8 mouse cellular contexts compared by ENCODE assay signal in the genomic region with DNA sequence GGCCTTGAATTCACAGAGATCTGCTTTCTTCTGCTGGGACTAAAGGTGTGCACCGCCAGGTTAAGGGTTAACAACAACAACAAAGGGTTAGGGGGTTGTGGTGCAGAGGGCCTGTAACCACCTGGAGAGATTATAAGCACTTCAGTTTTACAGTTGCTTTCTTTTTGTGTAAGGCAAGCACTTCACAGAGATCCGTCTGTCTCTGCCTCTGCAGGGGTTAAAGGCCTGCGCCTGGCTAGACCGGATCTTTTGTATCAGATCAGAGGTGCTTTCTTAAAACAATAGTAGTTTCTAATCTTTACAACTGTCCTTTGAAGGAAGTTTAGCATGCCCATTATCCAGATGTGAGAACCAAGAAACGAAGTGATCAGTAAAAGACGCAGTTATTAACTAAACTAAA. TPM values are rescaled to one million over a fixed set of nuclear protein-coding genes. Genes with fewer than 3 reads are reported as not detected.
DNase-seq lines count a peak whose midpoint lies in the region; ATAC-seq lines count a peak whose summit lies in the region.

No protein-coding gene starts in this region.

- no peak for DNase-seq in liver, embryonic 11.5 days (ENCODE audit: low spot score)
- peak; percentile 51 for DNase-seq in thymus, postnatal 14 days
- no peak for DNase-seq in adipocyte (ENCODE audit: low spot score)
- DNase-seq in left cerebral cortex, adult 9 months (ENCODE audit: low spot score in 2 of 2) = no peak
- no peak for DNase-seq in kidney, postnatal 36 days

- H3K9me3 ChIP-seq in megakaryocyte, embryonic 14.5 days = no peaks in the 10 kb centered on the region
- H3K9me3 ChIP-seq in liver, embryonic 11.5 days (ENCODE audit: control insufficient read depth, low read length) = no peaks in the 10 kb centered on the region

- no peak for ATAC-seq in megakaryocyte, adult 5-6 weeks (ENCODE audit: poor library complexity, severe bottlenecking)
- 0 out of 2 replicates have a peak, but pooled peaks have one; percentile 7 for ATAC-seq in erythroblast, adult 5-6 weeks (replicated peaks; ENCODE audit: low FRiP score, poor library complexity, severe bottlenecking)
- ATAC-seq in liver, embryonic 11.5 days (replicated peaks; ENCODE audit: low FRiP score) = 0 out of 2 replicates have a peak, but pooled peaks have one; percentile 9

- peaks cover 33% of the 10 kb centered on the region for H3K36me3 ChIP-seq in megakaryocyte, embryonic 14.5 days (replicated peaks; ENCODE audit: low read length)
- H3K36me3 ChIP-seq in liver, embryonic 11.5 days (ENCODE audit: control insufficient read depth, insufficient read depth, low read length) = peaks cover 2% of the 10 kb centered on the region; the same call in 1 of the 2 replicates

- 0 out of 2 replicates have a peak overlapping the region, but pooled peaks have one; percentile 75 for H3K27ac ChIP-seq in liver, embryonic 11.5 days (ENCODE audit: low read depth, low read length)

- peak overlapping the region; percentile 59; the same call in 1 of the 2 replicates for H3K9ac ChIP-seq in liver, embryonic 11.5 days (ENCODE audit: low read depth, low read length)

- peaks cover 16% of the 10 kb centered on the region for H3K4me1 ChIP-seq in megakaryocyte, embryonic 14.5 days
- H3K4me1 ChIP-seq in liver, embryonic 11.5 days (replicated peaks; ENCODE audit: control insufficient read depth, insufficient read depth, low read length) = no peaks in the 10 kb centered on the region

- 25% methylated on average over 6 of the region's 6 CpGs for WGBS in liver, embryonic 11.5 days

- peaks cover 25% of the 10 kb centered on the region for H3K27me3 ChIP-seq in megakaryocyte, embryonic 14.5 days (replicated peaks)
- no peaks in the 10 kb centered on the region; the same call in none of the 2 replicates for H3K27me3 ChIP-seq in liver, embryonic 11.5 days (replicated peaks; ENCODE audit: control insufficient read depth, insufficient read depth, low read length)

- H3K4me2 ChIP-seq in liver, embryonic 11.5 days = peak overlapping the region; percentile 61

- peak overlapping the region; percentile 89 for H3K4me3 ChIP-seq in megakaryocyte, embryonic 14.5 days (replicated peaks)
- H3K4me3 ChIP-seq in liver, embryonic 11.5 days (ENCODE audit: low read depth, low read length) = peak overlapping the region; percentile 64

RNA-seq across cellular contexts. Expression of a gene that starts 0.4 kb away (rescaled TPM):
- 38.3 and 44.1 TPM in 2 replicates for polyA plus RNA-seq in megakaryocyte, embryonic 14.5 days (2012; ENCODE audit: insufficient read depth, low replicate concordance)
- 46.8 and 63.7 TPM in 2 replicates for total RNA-seq in megakaryocyte, adult 5-6 weeks (2015)
- 28.7 and 37.4 TPM in 2 replicates for total RNA-seq in megakaryocyte, adult 5-6 weeks (2017)
- 250 and 275 TPM in 2 replicates for total RNA-seq in erythroblast, adult 5-6 weeks (2015; ENCODE audit: low replicate concordance)
- 140 and 157 TPM in 2 replicates for total RNA-seq in erythroblast, adult 5-6 weeks (2017; ENCODE audit: low replicate concordance)
- 36.5 and 41.1 TPM in 2 replicates for polyA plus RNA-seq in liver, embryonic 11.5 days (2014; fragmentation: Nextera tagmentation; extraction: Ambion mirVana)

RNA-seq across cellular contexts. Expression of a gene that starts 4.6 kb away (rescaled TPM):
- polyA plus RNA-seq in megakaryocyte, embryonic 14.5 days (2012; ENCODE audit: insufficient read depth, low replicate concordance) = 0.11 TPM in 1 of 2 replicates, not detected in the other
- total RNA-seq in megakaryocyte, adult 5-6 weeks (2015) = not detected in 2 replicates
- total RNA-seq in megakaryocyte, adult 5-6 weeks (2017) = not detected in 2 replicates
- not detected in 2 replicates for total RNA-seq in erythroblast, adult 5-6 weeks (2015; ENCODE audit: low replicate concordance)
- not detected in 2 replicates for total RNA-seq in erythroblast, adult 5-6 weeks (2017; ENCODE audit: low replicate concordance)
- not detected in 2 replicates for polyA plus RNA-seq in liver, embryonic 11.5 days (2014; fragmentation: Nextera tagmentation; extraction: Ambion mirVana)

RNA-seq across cellular contexts. Expression of a gene that starts 5.4 kb away (rescaled TPM):
- 11.0 and 35.1 TPM in 2 replicates for polyA plus RNA-seq in megakaryocyte, embryonic 14.5 days (2012; ENCODE audit: insufficient read depth, low replicate concordance)
- total RNA-seq in megakaryocyte, adult 5-6 weeks (2015) = 47.4 and 60.1 TPM in 2 replicates
- total RNA-seq in megakaryocyte, adult 5-6 weeks (2017) = 35.2 and 64.5 TPM in 2 replicates
- 11.5 and 17.3 TPM in 2 replicates for total RNA-seq in erythroblast, adult 5-6 weeks (2015; ENCODE audit: low replicate concordance)
- 15.1 and 37.6 TPM in 2 replicates for total RNA-seq in erythroblast, adult 5-6 weeks (2017; ENCODE audit: low replicate concordance)
- polyA plus RNA-seq in liver, embryonic 11.5 days (2014; fragmentation: Nextera tagmentation; extraction: Ambion mirVana) = 16.9 and 19.8 TPM in 2 replicates

RNA-seq across cellular contexts. Expression of a gene that starts 9.6 kb away (rescaled TPM):
- not detected in 2 replicates for polyA plus RNA-seq in megakaryocyte, embryonic 14.5 days (2012; ENCODE audit: insufficient read depth, low replicate concordance)
- 1.0 TPM in 1 of 2 replicates, not detected in the other for total RNA-seq in megakaryocyte, adult 5-6 weeks (2015)
- not detected in 2 replicates for total RNA-seq in megakaryocyte, adult 5-6 weeks (2017)
- not detected in 2 replicates for total RNA-seq in erythroblast, adult 5-6 weeks (2015; ENCODE audit: low replicate concordance)
- total RNA-seq in erythroblast, adult 5-6 weeks (2017; ENCODE audit: low replicate concordance) = not detected in 2 replicates
- polyA plus RNA-seq in liver, embryonic 11.5 days (2014; fragmentation: Nextera tagmentation; extraction: Ambion mirVana) = not detected in 2 replicates

RNA-seq across cellular contexts. Expression of a gene that starts 19.1 kb away (rescaled TPM):
- 4.0 and 6.7 TPM in 2 replicates for polyA plus RNA-seq in megakaryocyte, embryonic 14.5 days (2012; ENCODE audit: insufficient read depth, low replicate concordance)
- 2.6 and 3.0 TPM in 2 replicates for total RNA-seq in megakaryocyte, adult 5-6 weeks (2015)
- total RNA-seq in megakaryocyte, adult 5-6 weeks (2017) = 8.2 and 9.2 TPM in 2 replicates
- 16.7 and 20.4 TPM in 2 replicates for total RNA-seq in erythroblast, adult 5-6 weeks (2015; ENCODE audit: low replicate concordance)
- 51.1 and 81.5 TPM in 2 replicates for total RNA-seq in erythroblast, adult 5-6 weeks (2017; ENCODE audit: low replicate concordance)
- polyA plus RNA-seq in liver, embryonic 11.5 days (2014; fragmentation: Nextera tagmentation; extraction: Ambion mirVana) = 2.0 and 2.5 TPM in 2 replicates
